Mouse (Mus musculus): ENCODE data around the gene Hoxa6.

- TF ChIP-seq CTCF (IDR thresholded peaks at IDR 0.05; ENCODE audit: low read depth), result no peak
- TF ChIP-seq EP300 (optimal IDR thresholded peaks at IDR 0.05), result no peak
Measured at GRCm38 (mm10) chr6:52246916-52247315, 38.4 kb upstream of the Hoxa6 start.
